Mouse (Mus musculus) forebrain, embryonic 11.5 days (tissue): ENCODE results near the gene Nt5dc2. TPM values are rescaled to one million over a fixed set of nuclear protein-coding genes. Genes with fewer than 3 reads are reported as not detected.

Source experiments
- ATAC-seq: fragments of 200-750 bp; cut with Nextera tagmentation; replicated peaks from 2 replicates; pipeline ENCODE4 v1.8.0; 2017; ENCODE audit warnings: moderate TSS enrichment; ENCODE audit not compliant: low FRiP score
- DNase-seq: peaks from one replicate; pipeline ENCODE4 v3.0.0-alpha.2; 2017; ENCODE audit warnings: low spot score
- H3K27ac ChIP-seq: fragments of 300-500 bp; sonication (generic); 2 replicates; pipeline ENCODE4 v1.5.1; 2014; ENCODE audit warnings: low read depth, low read length
- H3K27me3 ChIP-seq: fragments of 300-500 bp; sonication (generic); 2 replicates; pipeline ENCODE4 v1.6.1; 2014; ENCODE audit warnings: mild to moderate bottlenecking, low read length, mixed read lengths; ENCODE audit not compliant: control insufficient read depth, insufficient read depth
- H3K36me3 ChIP-seq: fragments of 300-500 bp; sonication (generic); 2 replicates; pipeline ENCODE4 v1.6.1; 2014; ENCODE audit warnings: mild to moderate bottlenecking, low read length, moderate library complexity, mixed read lengths; ENCODE audit not compliant: control insufficient read depth, insufficient read depth
- H3K4me1 ChIP-seq: fragments of 300-500 bp; sonication (generic); replicated peaks from 2 replicates; pipeline ENCODE4 v1.6.1; 2014; ENCODE audit warnings: low read length, mixed read lengths; ENCODE audit not compliant: control insufficient read depth, insufficient read depth
- H3K4me2 ChIP-seq: fragments of 300-500 bp; sonication (generic); 2 replicates; pipeline ENCODE4 v1.6.1; 2014; ENCODE audit warnings: low read depth, mild to moderate bottlenecking, low read length, moderate library complexity, mixed read lengths; ENCODE audit not compliant: severe bottlenecking
- H3K4me3 ChIP-seq: fragments of 300-500 bp; sonication (generic); 2 replicates; pipeline ENCODE4 v1.5.1; 2014; ENCODE audit warnings: low read depth, low read length
- H3K9ac ChIP-seq: fragments of 300-500 bp; sonication (generic); 2 replicates; pipeline ENCODE4 v1.6.1; 2014; ENCODE audit warnings: low read length
- H3K9me3 ChIP-seq: fragments of 300-500 bp; sonication (generic); 2 replicates; pipeline ENCODE4 v1.6.1; 2016; ENCODE audit warnings: low read length, mixed read lengths; ENCODE audit not compliant: control insufficient read depth
- WGBS: fragments of 180-500 bp; shearing (Covaris S2); extraction: QIAGEN DNeasy Blood & Tissue Kit; methylation state at CpG from one replicate; pipeline ENCODE4 v1.1.7; 2014; 5-methylcytosine and 5-hydroxymethylcytosine counted together
- polyA plus RNA-seq: library from polyadenylated mRNA; unstranded; fragments of >200 nt; fragmentation: Nextera tagmentation; extraction: Ambion mirVana; gene quantifications from 2 replicates; pipeline ENCODE4 v1.2.1, GENCODE M21; 2014

The Nt5dc2 gene
- polyA plus RNA-seq, 1 experiment from 2014 or later, result 565 TPM

- H3K36me3 ChIP-seq, result peaks cover 5% of the 10 kb centered on the region
Observed at GRCm38 (mm10) chr14:31115522-31115921, 15.3 kb upstream of the Nt5dc2 start.

DNA sequence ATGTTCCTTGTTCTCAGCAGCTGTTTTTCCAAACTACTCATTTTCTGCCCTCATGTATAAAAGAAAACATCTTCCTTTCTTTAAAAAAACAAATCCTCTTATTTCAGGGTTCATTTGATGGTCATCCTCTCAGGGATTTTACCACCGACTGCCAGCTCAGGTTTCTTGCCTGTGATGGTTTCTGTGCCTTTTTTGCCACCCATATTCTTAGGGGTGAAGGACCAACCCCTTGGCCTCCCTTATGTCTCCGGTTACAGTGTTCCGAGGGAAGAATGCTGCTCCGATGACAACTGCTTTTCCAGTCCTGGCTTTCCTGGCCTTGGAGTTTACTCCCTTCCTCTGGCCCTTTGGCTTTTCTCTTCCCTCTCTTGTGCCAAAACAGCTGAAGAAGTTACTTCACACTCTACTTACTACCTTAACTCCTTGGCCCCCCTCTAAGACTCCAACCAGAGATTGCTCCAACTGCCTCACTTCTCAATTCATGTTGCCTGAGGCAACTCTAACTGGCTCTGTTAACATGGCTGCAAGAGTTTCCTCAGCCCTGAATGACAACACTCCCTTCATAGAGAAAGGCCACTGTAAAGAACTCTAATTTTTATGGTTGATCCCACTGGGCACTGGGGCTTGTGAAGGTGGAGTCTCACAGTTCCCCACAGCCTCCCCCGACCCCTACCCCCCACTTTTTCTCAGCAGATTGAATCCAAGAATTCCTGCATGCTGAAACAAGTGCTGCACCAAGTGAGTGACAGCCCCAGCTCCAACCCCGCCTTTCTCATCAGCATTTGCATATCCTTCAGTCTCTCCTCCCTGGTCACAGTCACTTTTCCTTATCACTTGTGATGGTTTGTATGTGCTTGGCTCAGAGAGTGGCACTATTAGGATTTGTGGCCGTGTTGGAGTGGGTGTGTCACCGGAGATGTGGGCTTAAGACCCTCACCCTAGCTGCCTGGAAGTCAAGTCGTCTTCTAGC lies 5.5 kb upstream of the Nt5dc2 start:
- Histone ChIP-seq H3K36me3 (peaks cover 4% of the 10 kb centered on the region; the same call in 1 of the 2 replicates), H3K9ac (no peak overlapping the region), H3K4me1 (peaks cover 8% of the 10 kb centered on the region; the same call in 1 of the 2 replicates), H3K27me3 (no peaks in the 10 kb centered on the region), H3K27ac (peak overlapping the region; percentile 41; the same call in 1 of the 2 replicates), H3K4me2 (no peak overlapping the region), H3K9me3 (no peaks in the 10 kb centered on the region), H3K4me3 (no peak overlapping the region)
- 74% methylated on average over 9 of the region's 9 CpGs for WGBS
- DNase-seq (no peak), ATAC-seq (no peak)

More at GRCm38 (mm10) chr14:31115522-31115921, 15.3 kb upstream of the Nt5dc2 start:
- Histone ChIP-seq H3K9me3 (no peaks in the 10 kb centered on the region), H3K27ac (no peak overlapping the region), H3K4me1 (no peaks in the 10 kb centered on the region), H3K4me2 (no peak overlapping the region), H3K27me3 (no peaks in the 10 kb centered on the region), H3K9ac (no peak overlapping the region), H3K4me3 (no peak overlapping the region)
- ATAC-seq (no peak), DNase-seq (no peak)
- 78% methylated on average over 2 of the region's 2 CpGs for WGBS

DNA sequence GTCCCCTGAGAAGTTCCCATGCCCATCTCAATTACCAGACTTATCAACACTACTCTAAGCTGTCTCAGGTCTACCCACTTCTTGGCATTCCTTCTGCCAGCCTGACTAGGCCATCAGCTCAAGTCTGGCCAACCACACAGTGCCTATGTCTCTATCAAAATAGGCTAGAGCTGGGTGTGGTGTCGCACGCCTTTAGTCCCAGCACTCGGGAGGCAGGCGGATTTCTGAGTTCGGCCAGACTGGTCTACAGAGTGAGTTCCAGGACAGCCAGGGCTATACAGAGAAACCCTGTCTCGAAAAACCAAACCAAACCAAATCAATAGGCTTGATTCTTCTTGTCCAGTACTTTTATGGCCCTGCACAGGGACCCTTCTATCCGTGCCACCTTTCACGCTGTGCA lies 4.0 kb upstream of the Nt5dc2 start:
- H3K36me3 ChIP-seq, result no peaks in the 10 kb centered on the region; the same call in 1 of the 2 replicates
- no peaks in the 10 kb centered on the region for H3K27me3 ChIP-seq
- H3K4me2 ChIP-seq, result no peak overlapping the region
- no peak overlapping the region for H3K4me3 ChIP-seq
- no peak for ATAC-seq
- WGBS, result 92% methylated on average over 8 of the region's 8 CpGs
- no peak overlapping the region for H3K27ac ChIP-seq
- H3K4me1 ChIP-seq, result peaks cover 9% of the 10 kb centered on the region; the same call in 1 of the 2 replicates
- no peak for DNase-seq
- no peak overlapping the region for H3K9ac ChIP-seq
- H3K9me3 ChIP-seq, result no peaks in the 10 kb centered on the region

GRCm38 (mm10) chr14:31128101-31128825 lies 2.6 kb upstream of the Nt5dc2 start:
- 1% methylated on average over 23 of the region's 23 CpGs for WGBS
- H3K4me3 ChIP-seq, result peak overlapping the region; percentile 71
- no peaks in the 10 kb centered on the region for H3K9me3 ChIP-seq
- peak overlapping the region; percentile 83 for H3K9ac ChIP-seq
- peak overlapping the region; percentile 87 for H3K4me2 ChIP-seq
- H3K36me3 ChIP-seq, result no peaks in the 10 kb centered on the region
- no peaks in the 10 kb centered on the region for H3K27me3 ChIP-seq
- DNase-seq (peak; percentile 65), ATAC-seq (no peak)
- H3K27ac ChIP-seq, result peak overlapping the region; percentile 54
- H3K4me1 ChIP-seq, result peaks cover 21% of the 10 kb centered on the region

DNA sequence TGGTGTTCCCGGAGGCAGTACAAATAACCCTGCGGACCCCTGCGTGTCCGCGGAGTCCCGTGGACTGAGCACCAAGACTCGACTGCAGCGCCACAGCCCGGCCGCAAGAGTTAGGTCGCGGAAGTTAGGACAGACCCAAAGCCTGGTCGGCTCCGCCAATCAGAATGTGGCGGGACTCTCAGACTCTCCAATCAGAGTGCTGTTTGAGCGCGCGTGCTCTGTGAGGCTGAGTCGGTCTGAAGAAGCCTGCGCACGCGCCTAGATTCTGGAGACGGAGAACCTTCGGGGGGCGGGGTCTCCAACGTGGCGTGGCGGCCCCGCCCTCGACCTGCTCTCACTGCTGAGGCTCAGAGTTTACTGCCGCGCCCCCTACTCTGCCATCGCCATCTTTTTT lies 2.0 kb upstream of the Nt5dc2 start, which contains the start of gene Smim4:
Smim4 (minus strand) TSS at position 131 of the 394 bp plus-strand sequence.
- ATAC-seq, result peak; percentile 92
- Histone ChIP-seq H3K4me2 (peak within 1 kb of the TSS; percentile 87), H3K4me1 (peaks cover 24% of the 10 kb centered on the region), H3K27ac (peak within 1 kb of the TSS; percentile 54), H3K4me3 (peak within 1 kb of the TSS; percentile 71), H3K9me3 (no peaks in the 10 kb centered on the region), H3K36me3 (no peaks in the 10 kb centered on the region), H3K27me3 (no peaks in the 10 kb centered on the region), H3K9ac (peak within 1 kb of the TSS; percentile 83)
- DNase-seq, result peak; percentile 99
- WGBS, result under 1% methylated on average over 33 of the region's 33 CpGs

- Histone ChIP-seq H3K27me3 (no peaks in the 10 kb centered on the region), H3K4me3 (peak overlapping the region; percentile 7; the same call in 1 of the 2 replicates), H3K36me3 (no peaks in the 10 kb centered on the region), H3K27ac (peak overlapping the region; percentile 84; the same call in 1 of the 2 replicates), H3K9ac (peak overlapping the region; percentile 29; the same call in 1 of the 2 replicates), H3K9me3 (no peaks in the 10 kb centered on the region), H3K4me1 (peaks cover 24% of the 10 kb centered on the region), H3K4me2 (peak overlapping the region; percentile 90; the same call in 1 of the 2 replicates)
- DNase-seq (peak; percentile 52), ATAC-seq (no peak)
- WGBS, result 69% methylated on average over 15 of the region's 15 CpGs
Observed at GRCm38 (mm10) chr14:31129326-31130235, 1.3 kb upstream of the Nt5dc2 start.

- Histone ChIP-seq H3K27ac (peak overlapping the region; percentile 84; the same call in 1 of the 2 replicates), H3K9ac (peak overlapping the region; percentile 90), H3K27me3 (no peaks in the 10 kb centered on the region), H3K4me1 (peaks cover 24% of the 10 kb centered on the region), H3K9me3 (no peaks in the 10 kb centered on the region), H3K4me2 (peak overlapping the region; percentile 90), H3K4me3 (peak overlapping the region; percentile 93), H3K36me3 (peaks cover 14% of the 10 kb centered on the region)
- ATAC-seq (0 out of 2 replicates have a peak, but pooled peaks have one; percentile 8), DNase-seq (peak; percentile 74)
- WGBS, result under 1% methylated on average over 43 of the region's 43 CpGs
Observed at GRCm38 (mm10) chr14:31131272-31131821, 494 bp downstream of the Nt5dc2 start.
